Comparison of ENCODE assay signal across 30 mouse cellular contexts in genomic region chr13:98710236-98710635, GRCm38 (mm10). TPM values are rescaled to one million over a fixed set of nuclear protein-coding genes. Genes with fewer than 3 reads are reported as not detected.
DNase-seq lines count a peak whose midpoint lies in the region; ATAC-seq and TF ChIP-seq lines count a peak whose summit lies in the region.
"Had no signal": no experiment of that assay in that cellular context is flagged by ENCODE, and none has a peak within 500 bp of the region (broad histone marks: within the 10 kb centered on the region; RNA-seq: fewer than 3 reads in every experiment).

No protein-coding gene starts in this region.

- ATAC-seq in intestine, embryonic 14.5 days (replicated peaks; ENCODE audit: low FRiP score, low TSS enrichment, low read depth), result no peak
- no peak for ATAC-seq in intestine, embryonic 16.5 days
- peak; percentile 74 for ATAC-seq in lung, embryonic 14.5 days (ENCODE audit: insufficient read depth)
- ATAC-seq in lung, embryonic 16.5 days (ENCODE audit: low read depth), result peak; percentile 88
- ATAC-seq in granulocyte monocyte progenitor cell, adult 5-6 weeks (replicated peaks; ENCODE audit: poor library complexity, severe bottlenecking), result no peak
- ATAC-seq: CD4-positive, CD25-positive, alpha-beta regulatory T cell, adult 4 months; forebrain, embryonic 14.5 days; hindbrain, postnatal 0 days; intestine, postnatal 0 days; midbrain, embryonic 15.5 days had no signal

- no peak overlapping the region for H3K27ac ChIP-seq in intestine, embryonic 14.5 days (ENCODE audit: low read depth)
- H3K27ac ChIP-seq in intestine, embryonic 16.5 days (ENCODE audit: low read length), result no peak overlapping the region
- peak overlapping the region; percentile 5; the same call in 1 of the 2 replicates for H3K27ac ChIP-seq in lung, embryonic 14.5 days (ENCODE audit: low read depth)
- H3K27ac ChIP-seq in lung, embryonic 16.5 days (ENCODE audit: low read length), result peak overlapping the region; percentile 65
- H3K27ac ChIP-seq: embryonic facial prominence, embryonic 12.5 days; heart, embryonic 15.5 days; hindbrain, embryonic 12.5 days; hindbrain, postnatal 0 days; limb, embryonic 12.5 days; liver, embryonic 13.5 days; midbrain, embryonic 15.5 days had no signal

- H3K9ac ChIP-seq in intestine, embryonic 14.5 days (ENCODE audit: low read length), result no peak overlapping the region
- no peak overlapping the region for H3K9ac ChIP-seq in intestine, embryonic 16.5 days (ENCODE audit: low read depth, low read length)
- H3K9ac ChIP-seq in lung, embryonic 14.5 days, result no peak overlapping the region
- no peak overlapping the region for H3K9ac ChIP-seq in lung, embryonic 16.5 days (ENCODE audit: low read length)
- H3K9ac ChIP-seq: embryonic facial prominence, embryonic 12.5 days; heart, embryonic 15.5 days; hindbrain, embryonic 12.5 days; limb, embryonic 12.5 days; liver, embryonic 13.5 days; midbrain, embryonic 15.5 days had no signal

- WGBS in intestine, embryonic 14.5 days, result 77% methylated on average over 8 of the region's 8 CpGs
- WGBS in intestine, embryonic 16.5 days, result 68% methylated on average over 8 of the region's 8 CpGs
- 32% methylated on average over 8 of the region's 8 CpGs for WGBS in lung, embryonic 14.5 days
- 31% methylated on average over 8 of the region's 8 CpGs for WGBS in lung, embryonic 16.5 days

- H3K4me3 ChIP-seq in intestine, embryonic 14.5 days (ENCODE audit: low read depth, low read length), result no peak overlapping the region
- H3K4me3 ChIP-seq in intestine, embryonic 16.5 days (ENCODE audit: low read length), result no peak overlapping the region
- no peak overlapping the region for H3K4me3 ChIP-seq in lung, embryonic 14.5 days (ENCODE audit: low read depth, low read length)
- H3K4me3 ChIP-seq in lung, embryonic 16.5 days (ENCODE audit: low read length), result no peak overlapping the region
- H3K4me3 ChIP-seq: embryonic facial prominence, embryonic 12.5 days; heart, embryonic 15.5 days; hindbrain, embryonic 12.5 days; limb, embryonic 12.5 days; liver, embryonic 13.5 days; midbrain, embryonic 15.5 days had no signal

- no peak for TF ChIP-seq CTCF in lung, embryonic 14.5 days (IDR thresholded peaks at IDR 0.05; ENCODE audit: low read depth)

- H3K4me1 ChIP-seq in intestine, embryonic 14.5 days (replicated peaks; ENCODE audit: control insufficient read depth, insufficient read depth, low read length), result no peaks in the 10 kb centered on the region
- H3K4me1 ChIP-seq in intestine, embryonic 16.5 days (ENCODE audit: control insufficient read depth, insufficient read depth, low read length), result no peaks in the 10 kb centered on the region
- no peaks in the 10 kb centered on the region for H3K4me1 ChIP-seq in lung, embryonic 14.5 days (ENCODE audit: insufficient read depth)
- peaks cover 5% of the 10 kb centered on the region for H3K4me1 ChIP-seq in lung, embryonic 16.5 days (replicated peaks; ENCODE audit: control insufficient read depth, insufficient read depth, low read length)
- H3K4me1 ChIP-seq: embryonic facial prominence, embryonic 12.5 days; heart, embryonic 15.5 days; hindbrain, embryonic 12.5 days; limb, embryonic 12.5 days; liver, embryonic 13.5 days; midbrain, embryonic 15.5 days had no signal

- no peaks in the 10 kb centered on the region for H3K36me3 ChIP-seq in intestine, embryonic 14.5 days (ENCODE audit: control insufficient read depth, insufficient read depth, low read length)
- no peaks in the 10 kb centered on the region for H3K36me3 ChIP-seq in intestine, embryonic 16.5 days (ENCODE audit: control insufficient read depth, insufficient read depth, low read length)
- H3K36me3 ChIP-seq in lung, embryonic 14.5 days (ENCODE audit: insufficient read depth), result no peaks in the 10 kb centered on the region
- H3K36me3 ChIP-seq in lung, embryonic 16.5 days (ENCODE audit: control insufficient read depth, insufficient read depth, low read length), result no peaks in the 10 kb centered on the region
- H3K36me3 ChIP-seq: embryonic facial prominence, embryonic 12.5 days; heart, embryonic 15.5 days; hindbrain, embryonic 12.5 days; liver, embryonic 13.5 days; midbrain, embryonic 15.5 days had no signal

- no peaks in the 10 kb centered on the region for H3K27me3 ChIP-seq in intestine, embryonic 14.5 days (replicated peaks; ENCODE audit: control insufficient read depth, insufficient read depth, low read length)
- H3K27me3 ChIP-seq in intestine, embryonic 16.5 days (replicated peaks; ENCODE audit: control insufficient read depth, insufficient read depth, low read length), result no peaks in the 10 kb centered on the region
- H3K27me3 ChIP-seq in lung, embryonic 14.5 days (ENCODE audit: insufficient read depth, low read length), result no peaks in the 10 kb centered on the region
- H3K27me3 ChIP-seq in lung, embryonic 16.5 days (ENCODE audit: control insufficient read depth, insufficient read depth, low read depth, low read length), result no peaks in the 10 kb centered on the region
- H3K27me3 ChIP-seq: embryonic facial prominence, embryonic 12.5 days; heart, embryonic 15.5 days; hindbrain, embryonic 12.5 days; limb, embryonic 12.5 days; liver, embryonic 13.5 days; midbrain, embryonic 15.5 days had no signal

- no peaks in the 10 kb centered on the region for H3K9me3 ChIP-seq in intestine, embryonic 14.5 days (ENCODE audit: control insufficient read depth, low read length)
- H3K9me3 ChIP-seq in intestine, embryonic 16.5 days (ENCODE audit: control insufficient read depth, low read length), result no peaks in the 10 kb centered on the region
- no peaks in the 10 kb centered on the region for H3K9me3 ChIP-seq in lung, embryonic 14.5 days (ENCODE audit: low read depth, low read length)
- H3K9me3 ChIP-seq in lung, embryonic 16.5 days (ENCODE audit: control insufficient read depth, low read length), result no peaks in the 10 kb centered on the region
- H3K9me3 ChIP-seq: heart, embryonic 15.5 days; hindbrain, embryonic 12.5 days; liver, embryonic 13.5 days; midbrain, embryonic 15.5 days had no signal

- H3K4me2 ChIP-seq in intestine, embryonic 14.5 days (ENCODE audit: low read length), result no peak overlapping the region
- no peak overlapping the region for H3K4me2 ChIP-seq in intestine, embryonic 16.5 days (ENCODE audit: low read depth, low read length)
- no peak overlapping the region for H3K4me2 ChIP-seq in lung, embryonic 14.5 days
- no peak overlapping the region for H3K4me2 ChIP-seq in lung, embryonic 16.5 days (ENCODE audit: low read depth, low read length)
- H3K4me2 ChIP-seq: embryonic facial prominence, embryonic 12.5 days; heart, embryonic 15.5 days; hindbrain, embryonic 12.5 days; limb, embryonic 12.5 days; liver, embryonic 13.5 days; midbrain, embryonic 15.5 days had no signal

- DNase-seq in intestine, embryonic 14.5 days (ENCODE audit: low spot score), result peak; percentile 38
- peak; percentile 80 for DNase-seq in lung, embryonic 14.5 days
- DNase-seq in lung, postnatal 36 days, result peak; percentile 65
- DNase-seq in left cerebral cortex, adult 18-20 months (ENCODE audit: low spot score in 2 of 2), result no peak
- DNase-seq: adrenal gland, postnatal 25 days; cerebellum, adult 11-12 months; cerebellum, adult 9-11 months; embryo, embryonic 11 days; gastrocnemius, postnatal 14 days; kidney, postnatal 14 days; layer of hippocampus, adult 9-11 months; liver, embryonic 13.5 days; right cerebral cortex, adult 18-20 months; right cerebral cortex, postnatal 4 days; thymus, adult 18-20 months; thymus, postnatal 36 days had no signal

RNA-seq across cellular contexts. Expression of gene Tmem171, which starts 15.6 kb away (rescaled TPM):
- polyA plus RNA-seq in intestine, embryonic 14.5 days (2014; fragmentation: Nextera tagmentation; extraction: Ambion mirVana), result 18.1 and 19.7 TPM in 2 replicates
- polyA plus RNA-seq in intestine, embryonic 16.5 days (2015; fragmentation: Nextera tagmentation; extraction: Ambion mirVana), result 36.4 and 43.2 TPM in 2 replicates
- polyA plus RNA-seq in lung, embryonic 14.5 days (2014; fragmentation: Nextera tagmentation; extraction: Ambion mirVana), result 13.9 and 15.4 TPM in 2 replicates
- polyA plus RNA-seq in lung, embryonic 16.5 days (2015; fragmentation: Nextera tagmentation; extraction: Ambion mirVana), result 24.0 and 27.5 TPM in 2 replicates
- total RNA-seq in left cerebral cortex, adult 18-20 months (2021), result under 1 TPM in 1 of 2 experiments, not detected in 1; 0.35 TPM
- not detected in 2 replicates for total RNA-seq in granulocyte monocyte progenitor cell, adult 5-6 weeks (2014; fragmentation: Nextera tagmentation)
- total RNA-seq in granulocyte monocyte progenitor cell, adult 5-6 weeks (2017), result not detected in 2 replicates
- total RNA-seq: adrenal gland, postnatal 25 days; hindbrain, postnatal 0 days; left cerebral cortex, postnatal 25 days had no signal
- polyA plus RNA-seq: CD4-positive, CD25-positive, alpha-beta regulatory T cell, adult 4 months; embryonic facial prominence, embryonic 12.5 days; forebrain, embryonic 14.5 days; hindbrain, postnatal 0 days; liver, embryonic 13.5 days; midbrain, embryonic 15.5 days; neural tube, embryonic 11.5 days had no signal

Comparison
In these comparisons a context has a peak if more than half of its experiments do, and no peak if none do; other contexts are left out.
1. ATAC-seq: peak in lung, embryonic 14.5 days (single experiment) and lung, embryonic 16.5 days (single experiment); none in intestine, embryonic 14.5 days (single experiment), intestine, embryonic 16.5 days (single experiment) and granulocyte monocyte progenitor cell, adult 5-6 weeks (single experiment).
2. DNase-seq: peak in intestine, embryonic 14.5 days (single experiment), lung, embryonic 14.5 days (single experiment) and lung, postnatal 36 days (single experiment); none in left cerebral cortex, adult 18-20 months (0 of 2).
3. H3K27ac ChIP-seq: peak in lung, embryonic 14.5 days (single experiment) and lung, embryonic 16.5 days (single experiment); none in intestine, embryonic 14.5 days (single experiment) and intestine, embryonic 16.5 days (single experiment).